Mouse (Mus musculus) hematopoietic stem cell, adult 5-6 weeks (primary cell): ENCODE measurements around the gene Chst13. TPM values are rescaled to one million over a fixed set of nuclear protein-coding genes. Genes with fewer than 3 reads are reported as not detected.
A peak's percentile ranks its signal among the peaks of the same experiment; 100 is the strongest.

Experiments
- ATAC-seq, 2 experiments: fragments of 125-278 bp in 1 of 2; replicated peaks in 1 of 2; 2 replicates each; pipeline ENCODE4 v1.8.0; 2016 to 2017; ENCODE audit warnings: inconsistent platforms in 2 of 2, mild to moderate bottlenecking in 2 of 2, moderate number of reproducible peaks in 2 of 2, low read depth in 1 of 2, moderate TSS enrichment in 1 of 2; ENCODE audit not compliant: low FRiP score in 2 of 2, poor library complexity in 2 of 2, severe bottlenecking in 2 of 2, insufficient read depth in 1 of 2, low TSS enrichment in 1 of 2
- total RNA-seq: library from RNA; stranded (forward); fragments of 172-1452, 232-1000 nt; gene quantifications from 2 replicates; pipeline ENCODE4 v1.2.3, GENCODE M21; 2017

The Chst13 gene
- total RNA-seq, 1 experiment from 2014 or later = not detected

- ATAC-seq = no peak
Measured at GRCm38 (mm10) chr6:90327670-90328069, 2.7 kb upstream of the Chst13 start.

DNA sequence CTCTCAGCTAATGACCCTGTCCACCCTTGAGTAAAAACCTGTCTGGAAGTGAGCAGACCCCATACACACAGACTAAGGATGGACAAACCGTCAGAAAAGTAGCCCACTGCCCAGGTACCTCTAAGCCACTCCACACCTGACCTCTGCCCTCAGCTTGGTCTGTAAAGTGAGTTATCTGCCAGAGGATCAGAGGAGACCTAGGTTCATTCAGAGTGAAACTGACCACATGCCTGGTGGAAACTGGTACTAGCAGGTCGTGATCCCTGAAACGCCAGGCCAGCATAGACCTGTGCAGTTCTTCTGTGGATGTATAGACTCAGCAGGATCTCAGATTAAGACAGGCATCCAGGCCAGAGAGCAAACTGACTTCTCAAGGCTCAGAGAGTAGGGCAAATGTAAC lies 522 bp downstream of the Chst13 start:
- no peak for ATAC-seq

- ATAC-seq = no peak
Measured at GRCm38 (mm10) chr6:90324026-90324425, 959 bp downstream of the Chst13 start.

DNA sequence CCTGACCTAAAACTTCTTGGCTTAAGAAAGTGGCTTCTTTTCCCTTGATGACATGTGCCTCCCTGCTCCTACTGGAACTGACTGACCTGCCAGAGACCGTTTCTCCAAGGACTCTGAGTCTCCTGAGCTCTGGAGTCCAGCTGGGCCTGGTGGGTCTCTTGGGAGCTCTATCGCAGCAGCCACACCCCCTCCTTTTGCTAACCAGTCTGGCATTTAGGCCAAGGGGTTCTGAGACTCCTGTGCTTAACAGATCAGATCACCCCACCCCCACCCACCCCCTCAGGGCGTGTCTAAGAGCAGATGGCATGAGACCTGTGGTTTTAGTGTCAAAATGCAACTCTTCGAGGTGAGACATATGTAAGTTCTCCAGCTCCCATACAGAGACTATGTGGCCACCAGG lies 3.2 kb downstream of the Chst13 start:
- no peak for ATAC-seq

DNA sequence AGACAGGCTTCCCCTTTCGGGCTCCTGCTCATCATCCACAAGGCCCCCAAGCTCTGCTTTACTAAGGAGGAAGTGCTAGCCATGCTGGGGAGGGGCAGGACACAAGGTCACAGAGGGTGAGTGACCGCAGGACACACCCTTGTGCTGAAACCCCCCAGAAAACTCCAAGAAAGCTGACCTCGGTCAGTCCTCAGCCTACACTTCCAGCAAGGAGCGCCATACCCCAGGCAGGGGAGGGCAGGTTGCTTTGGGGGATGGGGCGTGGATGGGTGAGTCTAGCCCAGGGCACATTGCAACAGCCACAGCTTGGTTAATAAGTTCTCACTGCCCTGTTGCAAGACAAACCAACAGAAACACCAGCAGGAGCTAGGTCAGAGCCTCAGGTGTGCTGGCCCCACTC lies 4.6 kb downstream of the Chst13 start:
- ATAC-seq = peak in 1 of 2 experiments; percentile 40; a peak in 1 of 4 replicates

- ATAC-seq = no peak
Measured at GRCm38 (mm10) chr6:90319475-90320191, 5.4 kb downstream of the Chst13 start.

DNA sequence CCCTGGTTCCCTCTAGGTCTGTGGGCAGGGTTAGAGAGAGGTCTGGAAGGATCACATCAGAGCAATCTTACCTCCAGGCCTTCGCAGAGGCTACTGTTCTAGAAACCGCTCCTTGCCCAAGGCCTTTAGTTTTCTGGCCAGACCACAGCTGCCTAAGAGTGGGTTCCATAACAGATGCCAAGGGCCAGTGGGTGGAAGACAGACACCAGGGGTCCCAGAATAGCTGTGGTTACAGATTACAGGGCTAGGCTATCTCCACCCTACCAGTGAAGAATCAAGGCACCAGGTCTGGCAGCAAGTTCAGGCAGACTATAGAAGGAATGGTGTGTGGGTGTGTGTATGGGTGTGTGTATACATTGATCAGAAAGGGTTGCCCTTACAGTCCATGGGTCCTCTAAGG lies 6.0 kb downstream of the Chst13 start:
- ATAC-seq = no peak

- ATAC-seq = no peak
Measured at GRCm38 (mm10) chr6:90317510-90318258, 7.3 kb downstream of the Chst13 start.

- no peak; a peak in 1 of 4 replicates for ATAC-seq
Measured at GRCm38 (mm10) chr6:90315961-90316360, 9.0 kb downstream of the Chst13 start.

- ATAC-seq = no peak; a peak in 1 of 4 replicates
Measured at GRCm38 (mm10) chr6:90308839-90309778, 15.9 kb downstream of the Chst13 start.

DNA sequence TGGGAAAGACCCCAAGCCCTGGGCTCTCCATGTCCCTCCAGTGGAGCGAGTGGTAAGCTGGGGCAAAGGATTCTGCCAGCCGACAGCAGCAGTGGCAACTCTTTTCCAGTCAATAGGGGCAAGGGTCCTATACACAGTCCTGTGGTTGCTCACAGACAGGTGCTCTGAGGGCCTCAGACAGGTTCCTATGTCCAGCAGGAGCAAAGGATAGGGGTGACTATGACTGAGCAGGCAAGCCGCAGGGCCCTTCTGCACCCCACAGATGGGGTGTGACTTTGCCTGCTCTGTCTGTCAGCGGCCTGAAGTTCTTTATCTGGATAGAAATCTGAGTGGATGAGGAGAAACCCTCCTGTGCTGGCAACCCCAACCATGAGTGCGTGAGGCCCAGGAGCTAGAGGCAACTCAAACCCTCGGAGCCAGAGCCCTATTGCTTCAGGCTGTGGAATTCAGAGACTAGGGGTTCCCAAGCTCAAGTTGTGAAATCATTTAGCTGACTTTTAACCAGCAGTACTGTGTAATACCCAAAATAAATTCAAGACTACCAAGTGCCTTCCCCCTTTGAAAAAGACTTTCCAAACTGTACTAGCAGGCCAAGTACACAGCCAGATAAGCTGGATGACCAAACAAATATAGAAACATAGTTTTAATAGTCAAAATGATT lies 18.5 kb downstream of the Chst13 start:
- ATAC-seq = no peak

GRCm38 (mm10) chr6:90300919-90301318 lies 24.1 kb downstream of the Chst13 start, which contains the start of gene BC048671:
BC048671 (plus strand) TSS chr6:90301219.
- ATAC-seq = no peak

DNA sequence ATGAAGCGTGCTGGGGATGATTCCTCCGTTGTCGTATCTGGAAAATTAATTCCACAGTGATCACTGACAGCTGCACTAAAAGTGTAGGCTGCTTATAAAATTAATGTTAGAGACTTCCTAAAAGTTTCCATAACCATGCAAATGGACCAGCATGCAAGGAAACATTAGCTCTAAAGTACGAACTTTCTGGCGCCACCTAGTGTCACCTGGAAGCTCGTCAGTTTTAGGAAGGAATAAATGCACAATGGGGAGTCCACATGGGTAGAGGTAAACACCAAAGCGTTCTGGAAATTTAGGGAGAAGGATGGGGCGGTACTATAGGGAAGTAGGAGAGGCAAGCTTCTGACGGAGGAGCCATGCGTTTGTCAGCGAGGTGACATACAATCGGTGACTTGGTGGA lies 36.7 kb downstream of the Chst13 start:
- 0 out of 4 replicates have a peak, but pooled peaks of 1 of the 2 experiments have one; percentile 22 for ATAC-seq

Other genes starting within 250 kb of the Chst13 start
- not detected in 2 replicates for gene Vmn1r49, start 246.7 kb downstream of the Chst13 start, total RNA-seq
- gene Vmn1r50, start 223.8 kb downstream of the Chst13 start, total RNA-seq = not detected in 2 replicates
- gene Vmn1r51, start 202.6 kb downstream of the Chst13 start, total RNA-seq = not detected in 2 replicates
- gene Vmn1r52, start 150.4 kb downstream of the Chst13 start, total RNA-seq = not detected in 2 replicates
- not detected in 2 replicates for gene V1ra8, start 122.4 kb downstream of the Chst13 start, total RNA-seq
- not detected in 2 replicates for gene Vmn1r53, start 100.7 kb downstream of the Chst13 start, total RNA-seq
- not detected in 2 replicates for gene Vmn1r54, start 78.9 kb downstream of the Chst13 start, total RNA-seq
- gene BC048671, start 24.0 kb downstream of the Chst13 start, total RNA-seq = not detected in 2 replicates
- gene Uroc1, start 8.1 kb upstream of the Chst13 start, total RNA-seq = not detected in 2 replicates
- gene Zxdc, start 44.3 kb upstream of the Chst13 start, total RNA-seq = 18.7 and 20.3 TPM in 2 replicates
- gene Cfap100, start 103.6 kb upstream of the Chst13 start, total RNA-seq = not detected in 2 replicates
- not detected in 2 replicates for gene Klf15, start 137.4 kb upstream of the Chst13 start, total RNA-seq
- gene Aldh1l1, start 161.2 kb upstream of the Chst13 start, total RNA-seq = 13.1 and 18.0 TPM in 2 replicates